Mouse (Mus musculus) myocyte (in vitro differentiated cells): ENCODE measurements around the gene Zfp511.

Experiments
- CEBPB ChIP-seq: IDR thresholded peaks from 2 replicates; pipeline ENCODE4 v1.6.1; 2011; ENCODE audit warnings: mild to moderate bottlenecking, moderate library complexity; ENCODE audit not compliant: poor library complexity, insufficient read depth, severe bottlenecking
- E2F4 ChIP-seq: IDR thresholded peaks from one replicate; pipeline ENCODE4 v1.6.1; 2011; ENCODE audit warnings: mild to moderate bottlenecking, control low read depth, moderate library complexity; ENCODE audit not compliant: insufficient read depth
- MAX ChIP-seq: IDR thresholded peaks from one replicate; pipeline ENCODE4 v1.6.1; 2011; ENCODE audit warnings: low read depth, mild to moderate bottlenecking, control low read depth
- MYOD1 ChIP-seq, 3 experiments: IDR thresholded peaks; one replicate each; pipeline ENCODE4 v1.6.1; 2011; ENCODE audit warnings: control low read depth in 2 of 3, low read depth in 2 of 3, mild to moderate bottlenecking in 2 of 3, moderate library complexity in 1 of 3; ENCODE audit not compliant: insufficient read length in 2 of 3, control insufficient read depth in 1 of 3
- MYOG ChIP-seq, 3 experiments: IDR thresholded peaks; one replicate each; pipeline ENCODE4 v1.6.1; 2011; ENCODE audit warnings: control low read depth in 2 of 3, low read depth in 2 of 3, mild to moderate bottlenecking in 2 of 3; ENCODE audit not compliant: insufficient read length in 2 of 3, control insufficient read depth in 1 of 3, insufficient read depth in 1 of 3
- POLR2A ChIP-seq: IDR thresholded peaks from one replicate; pipeline ENCODE4 v1.6.1; 2011; ENCODE audit warnings: low read depth, mild to moderate bottlenecking, control low read depth, moderate library complexity; ENCODE audit not compliant: insufficient read length
- POLR2AphosphoS2 ChIP-seq: IDR thresholded peaks from one replicate; pipeline ENCODE4 v1.6.1; 2011; ENCODE audit warnings: low read depth, control low read depth; ENCODE audit not compliant: insufficient read length
- REST ChIP-seq: IDR thresholded peaks from one replicate; pipeline ENCODE4 v1.6.1; 2011; ENCODE audit warnings: mild to moderate bottlenecking, control low read depth, moderate library complexity; ENCODE audit not compliant: insufficient read depth, insufficient read length
- SRF ChIP-seq: IDR thresholded peaks from one replicate; pipeline ENCODE4 v1.6.1; 2011; ENCODE audit warnings: low read depth; ENCODE audit not compliant: control insufficient read depth, insufficient read length
- TCF12 ChIP-seq: IDR thresholded peaks from one replicate; pipeline ENCODE4 v1.6.1; 2011; ENCODE audit warnings: mild to moderate bottlenecking, control low read depth; ENCODE audit not compliant: poor library complexity, insufficient read depth, severe bottlenecking
- TCF3 ChIP-seq: IDR thresholded peaks from one replicate; pipeline ENCODE4 v1.6.1; 2011; ENCODE audit warnings: low read depth, control low read depth; ENCODE audit not compliant: insufficient read length
- USF1 ChIP-seq: IDR thresholded peaks from one replicate; pipeline ENCODE4 v1.6.1; 2011; ENCODE audit warnings: low read depth, mild to moderate bottlenecking, control low read depth, moderate library complexity

- TF ChIP-seq MYOD1 (IDR thresholded peaks at IDR 0.05; ENCODE audit: control insufficient read depth in 1 of 3, insufficient read length in 2 of 3, low read depth in 2 of 3), result no peak
- TF ChIP-seq USF1, result no peak
- no peak for TF ChIP-seq POLR2A
- no peak for TF ChIP-seq MAX
- TF ChIP-seq CEBPB, result no peak
- no peak for TF ChIP-seq TCF12
- TF ChIP-seq REST, result no peak
- TF ChIP-seq TCF3, result no peak
- no peak for TF ChIP-seq MYOG (IDR thresholded peaks at IDR 0.05; ENCODE audit: control insufficient read depth in 1 of 3, insufficient read depth in 1 of 3, insufficient read length in 2 of 3, low read depth in 2 of 3)
- no peak for TF ChIP-seq SRF
- TF ChIP-seq E2F4, result no peak
- TF ChIP-seq POLR2AphosphoS2, result no peak
Observed at GRCm38 (mm10) chr7:139994676-139995075, 41.5 kb upstream of the Zfp511 start.
